Comparison of ENCODE assay signal across 21 mouse cellular contexts in genomic region chr6:99187415-99187814, GRCm38 (mm10).
A peak's percentile ranks its signal among the peaks of the same experiment; 100 is the strongest.
DNase-seq lines count a peak whose midpoint lies in the region; ATAC-seq and TF ChIP-seq lines count a peak whose summit lies in the region.
"Had no signal": no experiment of that assay in that cellular context is flagged by ENCODE, and none has a peak within 500 bp of the region (broad histone marks: within the 10 kb centered on the region; RNA-seq: fewer than 3 reads in every experiment).

No protein-coding gene starts in this region.

- no peaks in the 10 kb centered on the region for H3K27me3 ChIP-seq in heart, embryonic 12.5 days (replicated peaks)
- H3K27me3 ChIP-seq in splenic B cell, adult 2 months (ENCODE audit: control insufficient read depth, insufficient read depth, low read length, poor library complexity, severe bottlenecking) = no peaks in the 10 kb centered on the region
- peaks cover 4% of the 10 kb centered on the region; the same call in 1 of the 2 replicates for H3K27me3 ChIP-seq in kidney, embryonic 16.5 days (ENCODE audit: insufficient read depth, low read length)
- H3K27me3 ChIP-seq: forebrain, embryonic 13.5 days; heart, embryonic 15.5 days; intestine, embryonic 15.5 days had no signal

- H3K4me1 ChIP-seq in heart, embryonic 12.5 days (replicated peaks) = peaks cover 40% of the 10 kb centered on the region
- H3K4me1 ChIP-seq in bone marrow macrophage, adult 2 months (ENCODE audit: control insufficient read depth, insufficient read depth, low read length) = peaks cover 26% of the 10 kb centered on the region
- peaks cover 19% of the 10 kb centered on the region for H3K4me1 ChIP-seq in kidney, embryonic 16.5 days (ENCODE audit: insufficient read depth, low read length)

- no peak overlapping the region for H3K9ac ChIP-seq in heart, embryonic 12.5 days
- H3K9ac ChIP-seq in kidney, embryonic 16.5 days (replicated peaks; ENCODE audit: low read length) = no peak overlapping the region
- H3K9ac ChIP-seq: forebrain, postnatal 0 days; heart, embryonic 15.5 days; hindbrain, embryonic 14.5 days; intestine, embryonic 15.5 days had no signal

- 0 out of 2 replicates have a peak overlapping the region, but pooled peaks have one; percentile 53 for H3K27ac ChIP-seq in heart, embryonic 12.5 days (ENCODE audit: poor library complexity, severe bottlenecking)
- H3K27ac ChIP-seq in bone marrow macrophage, adult 2 months (ENCODE audit: insufficient read depth, low read depth, low read length) = peak overlapping the region; percentile 47
- H3K27ac ChIP-seq in kidney, embryonic 16.5 days (ENCODE audit: low read length) = no peak overlapping the region
- H3K27ac ChIP-seq: forebrain, embryonic 13.5 days; heart, adult 2 months; hindbrain, embryonic 14.5 days; intestine, embryonic 15.5 days had no signal

- no peak for TF ChIP-seq POLR2A in bone marrow macrophage, adult 2 months (IDR thresholded peaks at IDR 0.05; ENCODE audit: borderline replicate concordance, low read depth, low read length)

- no peak overlapping the region for H3K4me2 ChIP-seq in heart, embryonic 12.5 days
- H3K4me2 ChIP-seq in kidney, embryonic 16.5 days (replicated peaks; ENCODE audit: low read depth, low read length) = no peak overlapping the region
- H3K4me2 ChIP-seq: forebrain, embryonic 13.5 days; heart, embryonic 15.5 days; hindbrain, embryonic 14.5 days; intestine, embryonic 15.5 days had no signal

- no peak overlapping the region for H3K4me3 ChIP-seq in heart, embryonic 12.5 days
- H3K4me3 ChIP-seq in bone marrow macrophage, adult 2 months (ENCODE audit: insufficient read depth, low read length) = no peak overlapping the region
- no peak overlapping the region for H3K4me3 ChIP-seq in kidney, embryonic 16.5 days (ENCODE audit: low read length)
- H3K4me3 ChIP-seq: embryonic facial prominence, embryonic 10.5 days; forebrain, embryonic 13.5 days; heart, adult 2 months; heart, embryonic 15.5 days; hindbrain, embryonic 10.5 days; intestine, embryonic 15.5 days had no signal

- no peak for DNase-seq in heart, adult 18-20 months
- DNase-seq in A20 (ENCODE audit: low read depth, low spot score) = peak; percentile 50
- peak; percentile 50 for DNase-seq in splenic B cell, adult 2 months (ENCODE audit: low read depth, low spot score)
- DNase-seq in adrenal gland, postnatal 36 days = no peak
- DNase-seq: adrenal gland, adult 8-10 months; cerebellum, adult 18-20 months; cerebellum, adult 9-11 months; cerebellum, postnatal 36 days; forebrain, postnatal 0 days; gastrocnemius, postnatal 36 days; heart, adult 2 months; heart, postnatal 14 days had no signal

- H3K9me3 ChIP-seq in heart, embryonic 12.5 days (replicated peaks) = no peaks in the 10 kb centered on the region
- no peaks in the 10 kb centered on the region for H3K9me3 ChIP-seq in kidney, embryonic 16.5 days (ENCODE audit: low read length)
- H3K9me3 ChIP-seq: embryonic facial prominence, embryonic 10.5 days; forebrain, embryonic 13.5 days; heart, embryonic 15.5 days; hindbrain, embryonic 10.5 days; intestine, embryonic 15.5 days had no signal

- TF ChIP-seq CTCF in bone marrow macrophage, adult 2 months (IDR thresholded peaks at IDR 0.05; ENCODE audit: low read depth, low read length) = no peak

- no peak for ATAC-seq in heart, embryonic 12.5 days (ENCODE audit: insufficient number of reproducible peaks, low FRiP score)
- ATAC-seq in kidney, embryonic 16.5 days (ENCODE audit: low FRiP score, low TSS enrichment) = no peak
- ATAC-seq: forebrain, embryonic 13.5 days; forebrain, postnatal 0 days; intestine, embryonic 15.5 days had no signal

- H3K36me3 ChIP-seq in heart, embryonic 12.5 days = no peaks in the 10 kb centered on the region
- H3K36me3 ChIP-seq in splenic B cell, adult 2 months (ENCODE audit: control insufficient read depth, insufficient read depth, low read length, poor library complexity, severe bottlenecking) = peaks cover 11% of the 10 kb centered on the region; the same call in 1 of the 2 replicates
- H3K36me3 ChIP-seq in kidney, embryonic 16.5 days (ENCODE audit: insufficient read depth, low read length) = no peaks in the 10 kb centered on the region
- H3K36me3 ChIP-seq: embryonic facial prominence, embryonic 10.5 days; heart, embryonic 15.5 days; hindbrain, embryonic 10.5 days; intestine, embryonic 15.5 days had no signal

- 78% methylated on average over 2 of the region's 2 CpGs for WGBS in heart, embryonic 12.5 days
- WGBS in kidney, embryonic 16.5 days = 73% methylated on average over 2 of the region's 2 CpGs

Comparison
In these comparisons a context has a peak if more than half of its experiments do, and no peak if none do; other contexts are left out.
1. DNase-seq: peak in A20 (single experiment) and splenic B cell, adult 2 months (single experiment); none in heart, adult 18-20 months (0 of 2) and adrenal gland, postnatal 36 days (0 of 2).